Mouse (Mus musculus) heart, adult 2 months (tissue): Measurements from ENCODE around the gene Lrmp.

Experiments used
- CTCF ChIP-seq: fragments of 200-600 bp; IDR thresholded peaks from 2 replicates; pipeline ENCODE4 v1.8.1; 2022; ENCODE audit warnings: antibody characterized with exemption, mild to moderate bottlenecking, moderate library complexity
- EP300 ChIP-seq: fragments of 200-500 bp; IDR thresholded peaks from 2 replicates; pipeline ENCODE4 v1.6.1; 2011; ENCODE audit warnings: low read depth, low read length, control low read depth; ENCODE audit not compliant: insufficient read depth
- POLR2A ChIP-seq: fragments of 200-500 bp; IDR thresholded peaks from 2 replicates; pipeline ENCODE4 v1.6.1; 2011; ENCODE audit warnings: mild to moderate bottlenecking, low read depth, low read length, control low read depth; ENCODE audit not compliant: insufficient read depth

DNA sequence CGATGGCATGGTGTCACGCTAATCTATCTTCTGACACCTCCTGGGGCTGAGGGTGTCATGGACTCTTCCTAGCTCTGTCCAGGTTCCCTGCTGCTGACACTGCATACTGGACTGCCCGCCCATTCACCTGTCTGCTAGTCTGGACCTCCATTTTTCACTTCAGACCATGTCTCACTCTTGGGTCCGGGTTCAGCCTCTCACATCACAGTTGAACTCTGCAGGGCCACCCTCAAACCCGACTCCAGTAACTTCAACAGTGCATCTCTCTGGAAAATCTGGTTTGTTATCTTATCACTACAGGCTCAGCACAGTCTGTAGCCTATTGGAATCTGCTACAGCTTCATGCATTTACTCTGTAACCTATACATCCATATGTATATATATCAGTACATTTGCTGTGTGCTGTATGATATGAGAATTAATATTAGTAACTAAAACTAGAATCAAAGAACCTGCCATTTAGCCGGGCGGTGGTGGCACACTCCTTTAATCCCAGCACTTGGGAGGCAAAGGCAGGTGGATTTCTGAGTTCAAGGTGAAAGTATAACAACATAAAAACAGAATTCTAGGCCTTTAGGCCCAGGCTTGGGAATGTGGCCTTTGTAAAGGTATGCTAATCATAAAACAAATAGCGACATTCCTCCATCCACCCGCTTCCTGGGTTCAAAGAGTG, 36.2 kb upstream of the Lrmp start:
- TF ChIP-seq CTCF (no peak), POLR2A (no peak), EP300 (no peak)
